Mouse (Mus musculus) embryonic fibroblast, embryonic 13.5 days (primary cell): ENCODE data around the gene P2ry6.

ENCODE experiments used
- CTCF ChIP-seq: IDR thresholded peaks from 2 replicates; pipeline ENCODE4 v1.5.1; 2011; ENCODE audit warnings: mild to moderate bottlenecking, control low read depth, low read length, moderate library complexity, borderline replicate concordance; ENCODE audit not compliant: insufficient read depth
- POLR2A ChIP-seq: IDR thresholded peaks from 2 replicates; pipeline ENCODE4 v1.6.1; 2011; ENCODE audit warnings: low read depth, mild to moderate bottlenecking, control low read depth, low read length, moderate library complexity

DNA sequence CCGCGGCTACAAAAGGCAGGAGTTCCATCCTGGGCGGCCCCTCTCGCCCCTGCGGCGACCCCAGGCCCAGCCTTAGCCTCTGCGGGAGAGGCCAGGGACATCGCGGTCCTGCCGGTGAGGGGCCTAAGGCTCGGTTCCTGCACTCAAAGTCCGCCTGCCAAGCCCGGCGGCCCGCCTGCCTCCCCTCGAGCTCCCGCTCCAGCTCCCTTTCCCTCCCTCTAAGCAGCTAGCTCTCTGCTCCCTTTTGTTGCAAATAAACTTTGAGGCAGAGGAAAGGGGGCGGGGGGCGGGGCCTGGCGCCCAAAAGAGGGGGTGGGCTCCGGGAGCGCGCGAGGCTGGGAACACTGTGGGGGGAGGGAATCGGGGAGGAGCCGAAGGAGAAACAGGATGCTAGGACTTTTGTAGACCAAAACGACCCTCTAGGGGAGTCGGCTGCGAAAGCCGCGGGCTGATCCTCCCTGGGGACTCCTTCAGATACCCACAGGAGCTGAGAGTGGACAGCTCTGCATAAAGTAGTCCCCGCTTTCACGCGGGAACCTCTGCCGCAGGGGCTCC lies 42.4 kb downstream of the P2ry6 start, which contains the start of gene Arhgef17:
- no peak for TF ChIP-seq CTCF
- peak; percentile 99 for TF ChIP-seq POLR2A
